Mouse (Mus musculus) spleen, adult 2 months (tissue): ENCODE results near the gene Rpl12. TPM values are rescaled to one million over a fixed set of nuclear protein-coding genes. Genes with fewer than 3 reads are reported as not detected.

Experiments
- DNase-seq, 2 experiments: peaks; one replicate each; pipeline versions ENCODE4 v3.0.0 to v3.0.0-alpha.2; 2012 to 2021; ENCODE audit warnings: low spot score in 2 of 2, low read depth in 1 of 2
- H3K27ac ChIP-seq: fragments of 200-500 bp; 2 replicates; pipeline ENCODE4 v1.5.1; 2012; ENCODE audit warnings: low read length, inconsistent platforms; ENCODE audit not compliant: insufficient read depth
- H3K27me3 ChIP-seq: fragments of 200-500 bp; 2 replicates; pipeline ENCODE4 v1.6.1; 2012; ENCODE audit warnings: mild to moderate bottlenecking, moderate library complexity, low read length, inconsistent platforms; ENCODE audit not compliant: control insufficient read depth, insufficient read depth
- H3K36me3 ChIP-seq: fragments of 200-500 bp; 2 replicates; pipeline ENCODE4 v1.6.1; 2012; ENCODE audit warnings: mild to moderate bottlenecking, low read length, inconsistent platforms; ENCODE audit not compliant: control insufficient read depth, insufficient read depth
- H3K4me1 ChIP-seq: fragments of 200-500 bp; 2 replicates; pipeline ENCODE4 v1.6.1; 2011; ENCODE audit warnings: inconsistent platforms; ENCODE audit not compliant: control insufficient read depth, insufficient read depth, insufficient read length
- H3K4me3 ChIP-seq: fragments of 200-500 bp; 2 replicates; pipeline ENCODE4 v1.5.1; 2011; ENCODE audit warnings: mild to moderate bottlenecking, inconsistent platforms; ENCODE audit not compliant: insufficient read depth, insufficient read length; ENCODE audit errors: extremely low read depth
- CTCF ChIP-seq: fragments of 200-500 bp; IDR thresholded peaks from 2 replicates; pipeline ENCODE4 v1.5.1; 2011; ENCODE audit warnings: mild to moderate bottlenecking, inconsistent platforms; ENCODE audit not compliant: insufficient read depth, insufficient read length, insufficient replicate concordance; ENCODE audit errors: extremely low read depth
- POLR2A ChIP-seq: fragments of 200-500 bp; IDR thresholded peaks from 2 replicates; pipeline ENCODE4 v1.6.1; 2011; ENCODE audit warnings: low read depth, low read length, inconsistent platforms
- WGBS: fragments of 180-500 bp; shearing (Covaris S2); methylation state at CpG from one replicate; pipeline ENCODE4 v1.1.7; 2018; 5-methylcytosine and 5-hydroxymethylcytosine counted together
- polyA plus RNA-seq: library from polyadenylated mRNA; depleted of rRNA; stranded (reverse); fragments of >200 nt; gene quantifications from 2 replicates; pipeline ENCODE4 v1.2.3, GENCODE M21; 2012

The Rpl12 gene
- polyA plus RNA-seq, 1 experiment: 627 TPM

- Histone ChIP-seq H3K27me3 (no peaks in the 10 kb centered on the region), H3K4me3 (peak overlapping the region; percentile 83), H3K4me1 (peaks cover 8% of the 10 kb centered on the region), H3K27ac (no peak overlapping the region), H3K36me3 (no peaks in the 10 kb centered on the region)
- TF ChIP-seq CTCF (no peak), POLR2A (no peak)
- DNase-seq: no peak
- 6% methylated on average over 23 of the region's 23 CpGs for WGBS
Measured at GRCm38 (mm10) chr2:32981281-32981680, 19.9 kb downstream of the Rpl12 start.

- H3K27ac ChIP-seq: no peak within 1 kb of the TSS
- peak; percentile 63 to 84 for DNase-seq
- H3K27me3 ChIP-seq: no peaks in the 10 kb centered on the region
- WGBS: under 1% methylated on average over 49 of the region's 50 CpGs
- peak within 1 kb of the TSS; percentile 83 for H3K4me3 ChIP-seq
- TF ChIP-seq POLR2A (peak; percentile 14; the same call in 1 of the 2 replicates), CTCF (no peak)
- H3K4me1 ChIP-seq: peaks cover 8% of the 10 kb centered on the region
- no peaks in the 10 kb centered on the region for H3K36me3 ChIP-seq
Measured at GRCm38 (mm10) chr2:32981725-32982271, 20.4 kb downstream of the Rpl12 start, which contains the start of gene Slc2a8. Slc2a8 (minus strand) TSS chr2:32982083.

- Histone ChIP-seq H3K27ac (no peak overlapping the region), H3K4me1 (peaks cover 8% of the 10 kb centered on the region), H3K36me3 (no peaks in the 10 kb centered on the region), H3K4me3 (no peak overlapping the region; the same call in 1 of the 2 replicates), H3K27me3 (no peaks in the 10 kb centered on the region)
- 5% methylated on average over 4 of the region's 4 CpGs for WGBS
- TF ChIP-seq CTCF: no peak
- no peak for TF ChIP-seq POLR2A
- no peak for DNase-seq
Measured at GRCm38 (mm10) chr2:32982700-32983099, 21.3 kb downstream of the Rpl12 start.

GRCm38 (mm10) chr2:32983617-32984016 lies 22.3 kb downstream of the Rpl12 start:
- Histone ChIP-seq H3K4me3 (no peak overlapping the region), H3K36me3 (no peaks in the 10 kb centered on the region), H3K27me3 (no peaks in the 10 kb centered on the region), H3K4me1 (peaks cover 8% of the 10 kb centered on the region), H3K27ac (no peak overlapping the region)
- no peak for DNase-seq
- WGBS: 55% methylated on average over 6 of the region's 6 CpGs
- TF ChIP-seq CTCF: no peak
- TF ChIP-seq POLR2A: no peak

GRCm38 (mm10) chr2:32985844-32986243 lies 24.5 kb downstream of the Rpl12 start:
- WGBS: 85% methylated on average over 8 of the region's 8 CpGs
- H3K36me3 ChIP-seq: no peaks in the 10 kb centered on the region
- peaks cover 7% of the 10 kb centered on the region for H3K4me1 ChIP-seq
- H3K4me3 ChIP-seq: no peak overlapping the region
- no peaks in the 10 kb centered on the region for H3K27me3 ChIP-seq
- no peak overlapping the region for H3K27ac ChIP-seq
- no peak for TF ChIP-seq POLR2A
- TF ChIP-seq CTCF: no peak
- DNase-seq: no peak

- no peak overlapping the region for H3K4me3 ChIP-seq
- 36% methylated on average over 3 of the region's 3 CpGs for WGBS
- no peaks in the 10 kb centered on the region for H3K4me1 ChIP-seq
- no peaks in the 10 kb centered on the region for H3K36me3 ChIP-seq
- no peak overlapping the region for H3K27ac ChIP-seq
- no peak for DNase-seq
- TF ChIP-seq CTCF (no peak), POLR2A (no peak)
- no peaks in the 10 kb centered on the region for H3K27me3 ChIP-seq
Measured at GRCm38 (mm10) chr2:32989376-32989775, 28.0 kb downstream of the Rpl12 start.

GRCm38 (mm10) chr2:32990167-32990832 lies 28.9 kb downstream of the Rpl12 start:
- Histone ChIP-seq H3K27me3 (no peaks in the 10 kb centered on the region), H3K4me3 (no peak overlapping the region), H3K36me3 (no peaks in the 10 kb centered on the region), H3K27ac (no peak overlapping the region), H3K4me1 (no peaks in the 10 kb centered on the region)
- TF ChIP-seq CTCF (peak; percentile 8; the same call in 1 of the 2 replicates), POLR2A (no peak)
- no peak for DNase-seq
- WGBS: 82% methylated on average over 13 of the region's 13 CpGs
